Mouse (Mus musculus) thymus, adult 18-20 months (tissue): ENCODE data around the gene Coil.
A peak's percentile ranks its signal among the peaks of the same experiment; 100 is the strongest.
"Not testable (repeated sequence)": the region's sequence is repeated elsewhere in the genome, so short reads cannot be mapped to it uniquely, and the experiment has no call there.

ENCODE experiments used
- DNase-seq, 2 experiments: peaks; one replicate each; pipeline ENCODE4 v3.0.0; 2022; ENCODE audit warnings: mixed read lengths in 2 of 2

Gene Coil

GRCm38 (mm10) chr11:89007582-89007981 lies 37.5 kb downstream of the Coil start:
- no peak for DNase-seq

- no peak for DNase-seq
Observed at GRCm38 (mm10) chr11:89009066-89009465, 39.0 kb downstream of the Coil start.

GRCm38 (mm10) chr11:89009496-89009895 lies 39.4 kb downstream of the Coil start:
- DNase-seq, result no peak

- DNase-seq, result no peak
Observed at GRCm38 (mm10) chr11:89012241-89012640, 42.2 kb downstream of the Coil start.

GRCm38 (mm10) chr11:89017514-89018182 lies 47.6 kb downstream of the Coil start:
- DNase-seq, result no peak

- DNase-seq, result no peak
Observed at GRCm38 (mm10) chr11:89020681-89021305, 50.7 kb downstream of the Coil start.

- DNase-seq, result no peak
Observed at GRCm38 (mm10) chr11:89021687-89022086, 51.6 kb downstream of the Coil start.

- DNase-seq, result no peak
Observed at GRCm38 (mm10) chr11:89022120-89022731, 52.2 kb downstream of the Coil start.

- DNase-seq, result no peak
Observed at GRCm38 (mm10) chr11:89023477-89023876, 53.4 kb downstream of the Coil start.

GRCm38 (mm10) chr11:89024181-89024881 lies 54.3 kb downstream of the Coil start:
- DNase-seq, result peak in 1 of 2 experiments; percentile 48

GRCm38 (mm10) chr11:89025603-89026002 lies 55.6 kb downstream of the Coil start:
- DNase-seq, result no peak

GRCm38 (mm10) chr11:89026117-89026516 lies 56.1 kb downstream of the Coil start:
- DNase-seq, result no peak

- DNase-seq, result peak in 1 of 2 experiments; percentile 48
Observed at GRCm38 (mm10) chr11:89027955-89028361, 57.9 kb downstream of the Coil start.

- DNase-seq, result peak; percentile 23 to 47
Observed at GRCm38 (mm10) chr11:89028871-89029405, 58.9 kb downstream of the Coil start.

GRCm38 (mm10) chr11:89030552-89030951 lies 60.5 kb downstream of the Coil start:
- DNase-seq, result no peak

GRCm38 (mm10) chr11:89031189-89031588 lies 61.1 kb downstream of the Coil start:
- no peak for DNase-seq

- no peak for DNase-seq
Observed at GRCm38 (mm10) chr11:89034592-89034991, 64.5 kb downstream of the Coil start.

- no peak for DNase-seq
Observed at GRCm38 (mm10) chr11:89035552-89035951, 65.5 kb downstream of the Coil start.

- no peak for DNase-seq
Observed at GRCm38 (mm10) chr11:89038496-89038895, 68.4 kb downstream of the Coil start.

- DNase-seq, result peak in 1 of 2 experiments; percentile 32
Observed at GRCm38 (mm10) chr11:89039325-89039724, 69.3 kb downstream of the Coil start.

GRCm38 (mm10) chr11:89041073-89041472 lies 71.0 kb downstream of the Coil start:
- DNase-seq, result not testable (repeated sequence)
